Mouse (Mus musculus): ENCODE measurements around the gene Srp68.

- TF ChIP-seq GATA1 (IDR thresholded peaks at IDR 0.05; ENCODE audit: low read depth, low read length) (no peak), MAFK (IDR thresholded peaks at IDR 0.05; ENCODE audit: borderline replicate concordance, low read depth, low read length) (no peak), ELF1 (IDR thresholded peaks at IDR 0.05; ENCODE audit: low read depth, low read length) (no peak), NRF1 (IDR thresholded peaks at IDR 0.05; ENCODE audit: insufficient read depth, low read depth, low read length, poor library complexity, severe bottlenecking) (no peak), CHD1 (IDR thresholded peaks at IDR 0.05; ENCODE audit: low read depth, low read length) (no peak), CTCF (IDR thresholded peaks at IDR 0.05 in 2 of 3, conservative IDR thresholded peaks at IDR 0.05 in 1 of 3; ENCODE audit: control insufficient read depth in 1 of 3, insufficient read depth in 1 of 3, low read depth in 2 of 3, low read length in 3 of 3, poor library complexity in 1 of 3, severe bottlenecking in 1 of 3) (no peak), POLR2A (IDR thresholded peaks at IDR 0.05; ENCODE audit: control insufficient read depth in 1 of 2, insufficient read depth in 1 of 2, low read depth in 1 of 2, low read length in 2 of 2, poor library complexity in 1 of 2) (no peak), MYB (IDR thresholded peaks at IDR 0.05; ENCODE audit: low read depth, low read length) (no peak), CHD2 (IDR thresholded peaks at IDR 0.05; ENCODE audit: low read length) (no peak), HCFC1 (IDR thresholded peaks at IDR 0.05; ENCODE audit: low read depth, low read length) (no peak), EP300 (IDR thresholded peaks at IDR 0.05; ENCODE audit: low read depth in 1 of 2, low read length in 2 of 2) (no peak)
Measured at GRCm38 (mm10) chr11:116282912-116283521, 9.0 kb upstream of the Srp68 start.
